Mouse (Mus musculus) liver, embryonic 15.5 days (tissue): Measurements from ENCODE around the gene Acot7. TPM values are rescaled to one million over a fixed set of nuclear protein-coding genes. Genes with fewer than 3 reads are reported as not detected.

Experiments used
- ATAC-seq: fragments of 200-750 bp; cut with Nextera tagmentation; 2 replicates; pipeline ENCODE4 v1.8.0; 2017; ENCODE audit warnings: moderate number of reproducible peaks, mild to moderate bottlenecking, moderate library complexity; ENCODE audit not compliant: insufficient read depth
- H3K27ac ChIP-seq: fragments of 300-500 bp; sonication (generic); replicated peaks from 2 replicates; pipeline ENCODE4 v1.5.1; 2015; ENCODE audit warnings: mild to moderate bottlenecking, inconsistent platforms
- H3K27me3 ChIP-seq: fragments of 300-500 bp; sonication (generic); 2 replicates; pipeline ENCODE4 v1.6.1; 2015; ENCODE audit warnings: mild to moderate bottlenecking, inconsistent platforms
- H3K36me3 ChIP-seq: fragments of 300-500 bp; sonication (generic); replicated peaks from 2 replicates; pipeline ENCODE4 v1.6.1; 2015; ENCODE audit warnings: moderate library complexity, mild to moderate bottlenecking, inconsistent platforms
- H3K4me1 ChIP-seq: fragments of 300-500 bp; sonication (generic); replicated peaks from 2 replicates; pipeline ENCODE4 v1.6.1; 2015; ENCODE audit warnings: inconsistent platforms
- H3K4me2 ChIP-seq: fragments of 300-500 bp; sonication (generic); 2 replicates; pipeline ENCODE4 v1.6.1; 2015; ENCODE audit warnings: moderate library complexity, mild to moderate bottlenecking, inconsistent platforms
- H3K4me3 ChIP-seq: fragments of 300-500 bp; sonication (generic); replicated peaks from 2 replicates; pipeline ENCODE4 v1.5.1; 2015; ENCODE audit warnings: mild to moderate bottlenecking, inconsistent platforms
- H3K9ac ChIP-seq: fragments of 300-500 bp; sonication (generic); 2 replicates; pipeline ENCODE4 v1.6.1; 2015; ENCODE audit warnings: moderate library complexity, mild to moderate bottlenecking, inconsistent platforms
- H3K9me3 ChIP-seq: fragments of 300-500 bp; sonication (generic); replicated peaks from 2 replicates; pipeline ENCODE4 v1.6.1; 2016; ENCODE audit warnings: inconsistent platforms
- WGBS: fragments of 180-500 bp; shearing (Covaris S2); methylation state at CpG from one replicate; pipeline ENCODE4 v1.1.7; 2015; ENCODE audit warnings: mixed read lengths; ENCODE audit not compliant: insufficient replicate concordance; 5-methylcytosine and 5-hydroxymethylcytosine counted together
- polyA plus RNA-seq: library from polyadenylated mRNA; unstranded; fragments of >200 nt; fragmentation: Nextera tagmentation; extraction: Ambion mirVana; gene quantifications from 2 replicates; pipeline ENCODE4 v1.2.1, GENCODE M21; 2015

The Acot7 gene
- polyA plus RNA-seq, 1 experiment from 2014 or later = 14.0 TPM

GRCm38 (mm10) chr4:152212531-152212930, 34.6 kb downstream of the Acot7 start:
- H3K4me2 ChIP-seq = no peak overlapping the region
- peaks cover 22% of the 10 kb centered on the region for H3K4me1 ChIP-seq
- no peaks in the 10 kb centered on the region for H3K36me3 ChIP-seq
- H3K27me3 ChIP-seq = no peaks in the 10 kb centered on the region
- WGBS = 27% methylated on average over 5 of the region's 5 CpGs
- no peak overlapping the region for H3K9ac ChIP-seq
- H3K27ac ChIP-seq = 0 out of 2 replicates have a peak overlapping the region, but pooled peaks have one; percentile 10
- H3K4me3 ChIP-seq = no peak overlapping the region
- ATAC-seq = peak; percentile 40
- H3K9me3 ChIP-seq = no peaks in the 10 kb centered on the region

- H3K4me3 ChIP-seq = no peak overlapping the region
- H3K36me3 ChIP-seq = no peaks in the 10 kb centered on the region
- no peak overlapping the region for H3K9ac ChIP-seq
- no peaks in the 10 kb centered on the region for H3K27me3 ChIP-seq
- no peaks in the 10 kb centered on the region for H3K9me3 ChIP-seq
- ATAC-seq = no peak
- H3K4me2 ChIP-seq = no peak overlapping the region
- WGBS = 54% methylated on average over 11 of the region's 11 CpGs
- H3K4me1 ChIP-seq = peaks cover 22% of the 10 kb centered on the region
- no peak overlapping the region for H3K27ac ChIP-seq
Observed at GRCm38 (mm10) chr4:152212974-152213373, 35.0 kb downstream of the Acot7 start.

GRCm38 (mm10) chr4:152213760-152214480, 36.0 kb downstream of the Acot7 start:
- Histone ChIP-seq H3K9me3 (no peaks in the 10 kb centered on the region), H3K27me3 (no peaks in the 10 kb centered on the region), H3K9ac (no peak overlapping the region), H3K36me3 (no peaks in the 10 kb centered on the region), H3K27ac (no peak overlapping the region), H3K4me2 (no peak overlapping the region), H3K4me1 (peaks cover 22% of the 10 kb centered on the region), H3K4me3 (no peak overlapping the region)
- ATAC-seq = no peak
- 29% methylated on average over 6 of the region's 6 CpGs for WGBS

- Histone ChIP-seq H3K27ac (no peak overlapping the region), H3K4me3 (no peak overlapping the region), H3K4me2 (no peak overlapping the region), H3K27me3 (no peaks in the 10 kb centered on the region), H3K9ac (no peak overlapping the region), H3K9me3 (no peaks in the 10 kb centered on the region), H3K36me3 (no peaks in the 10 kb centered on the region), H3K4me1 (peaks cover 17% of the 10 kb centered on the region)
- ATAC-seq = no peak
- 63% methylated on average over 8 of the region's 8 CpGs for WGBS
Observed at GRCm38 (mm10) chr4:152214871-152215415, 37.0 kb downstream of the Acot7 start.

- no peak overlapping the region for H3K4me2 ChIP-seq
- 0 out of 2 replicates have a peak, but pooled peaks cover 3% of the 10 kb centered on the region for H3K4me1 ChIP-seq
- H3K27ac ChIP-seq = no peak overlapping the region
- no peak overlapping the region for H3K9ac ChIP-seq
- WGBS = 77% methylated on average over 3 of the region's 3 CpGs
- no peak for ATAC-seq
- no peaks in the 10 kb centered on the region for H3K36me3 ChIP-seq
- H3K27me3 ChIP-seq = no peaks in the 10 kb centered on the region
- no peak overlapping the region for H3K4me3 ChIP-seq
- H3K9me3 ChIP-seq = no peaks in the 10 kb centered on the region
Observed at GRCm38 (mm10) chr4:152219591-152219990, 41.7 kb downstream of the Acot7 start.

GRCm38 (mm10) chr4:152220771-152221410, 43.0 kb downstream of the Acot7 start:
- H3K4me3 ChIP-seq = no peak overlapping the region
- 53% methylated on average over 7 of the region's 7 CpGs for WGBS
- no peaks in the 10 kb centered on the region for H3K9me3 ChIP-seq
- H3K9ac ChIP-seq = no peak overlapping the region
- no peaks in the 10 kb centered on the region for H3K27me3 ChIP-seq
- no peak overlapping the region for H3K4me2 ChIP-seq
- H3K36me3 ChIP-seq = no peaks in the 10 kb centered on the region
- no peak overlapping the region for H3K27ac ChIP-seq
- 0 out of 2 replicates have a peak, but pooled peaks cover 3% of the 10 kb centered on the region for H3K4me1 ChIP-seq
- no peak for ATAC-seq

GRCm38 (mm10) chr4:152221411-152221887, 43.5 kb downstream of the Acot7 start:
- no peak for ATAC-seq
- WGBS = 56% methylated on average over 9 of the region's 9 CpGs
- H3K4me1 ChIP-seq = 0 out of 2 replicates have a peak, but pooled peaks cover 3% of the 10 kb centered on the region
- no peak overlapping the region for H3K4me2 ChIP-seq
- H3K9ac ChIP-seq = no peak overlapping the region
- H3K36me3 ChIP-seq = no peaks in the 10 kb centered on the region
- no peak overlapping the region for H3K27ac ChIP-seq
- no peaks in the 10 kb centered on the region for H3K9me3 ChIP-seq
- H3K4me3 ChIP-seq = no peak overlapping the region
- H3K27me3 ChIP-seq = no peaks in the 10 kb centered on the region

GRCm38 (mm10) chr4:152222111-152222510, 44.2 kb downstream of the Acot7 start:
- 0 out of 2 replicates have a peak, but pooled peaks cover 3% of the 10 kb centered on the region for H3K4me1 ChIP-seq
- no peaks in the 10 kb centered on the region for H3K9me3 ChIP-seq
- H3K27ac ChIP-seq = no peak overlapping the region
- 78% methylated on average over 6 of the region's 6 CpGs for WGBS
- no peak overlapping the region for H3K4me2 ChIP-seq
- no peak overlapping the region for H3K9ac ChIP-seq
- H3K4me3 ChIP-seq = no peak overlapping the region
- no peaks in the 10 kb centered on the region for H3K27me3 ChIP-seq
- no peaks in the 10 kb centered on the region for H3K36me3 ChIP-seq
- ATAC-seq = no peak

- Histone ChIP-seq H3K27ac (no peak overlapping the region), H3K4me2 (no peak overlapping the region), H3K9ac (no peak overlapping the region), H3K4me1 (0 out of 2 replicates have a peak, but pooled peaks cover 3% of the 10 kb centered on the region), H3K4me3 (no peak overlapping the region), H3K36me3 (no peaks in the 10 kb centered on the region), H3K9me3 (no peaks in the 10 kb centered on the region), H3K27me3 (no peaks in the 10 kb centered on the region)
- 31% methylated on average over 1 of the region's 1 CpGs for WGBS
- no peak for ATAC-seq
Observed at GRCm38 (mm10) chr4:152222513-152222912, 44.6 kb downstream of the Acot7 start.

- H3K27me3 ChIP-seq = no peaks in the 10 kb centered on the region
- H3K27ac ChIP-seq = no peak overlapping the region
- WGBS = 42% methylated on average over 5 of the region's 5 CpGs
- H3K9ac ChIP-seq = no peak overlapping the region
- H3K9me3 ChIP-seq = no peaks in the 10 kb centered on the region
- no peaks in the 10 kb centered on the region for H3K36me3 ChIP-seq
- no peak for ATAC-seq
- no peak overlapping the region for H3K4me2 ChIP-seq
- 0 out of 2 replicates have a peak, but pooled peaks cover 6% of the 10 kb centered on the region for H3K4me1 ChIP-seq
- H3K4me3 ChIP-seq = no peak overlapping the region
Observed at GRCm38 (mm10) chr4:152224156-152224555, 46.2 kb downstream of the Acot7 start.

- no peak overlapping the region for H3K27ac ChIP-seq
- H3K27me3 ChIP-seq = no peaks in the 10 kb centered on the region
- ATAC-seq = no peak
- H3K4me1 ChIP-seq = 0 out of 2 replicates have a peak, but pooled peaks cover 3% of the 10 kb centered on the region
- H3K36me3 ChIP-seq = no peaks in the 10 kb centered on the region
- no peak overlapping the region for H3K4me3 ChIP-seq
- H3K9ac ChIP-seq = no peak overlapping the region
- no peaks in the 10 kb centered on the region for H3K9me3 ChIP-seq
- WGBS = 78% methylated on average over 13 of the region's 13 CpGs
- no peak overlapping the region for H3K4me2 ChIP-seq
Observed at GRCm38 (mm10) chr4:152226901-152227486, 49.1 kb downstream of the Acot7 start.
